Mouse (Mus musculus) forebrain, postnatal 0 days (tissue): ENCODE data around the gene Rad51b. TPM values are rescaled to one million over a fixed set of nuclear protein-coding genes. Genes with fewer than 3 reads are reported as not detected.
A peak's percentile ranks its signal among the peaks of the same experiment; 100 is the strongest.

Experiments
- ATAC-seq: fragments of 200-750 bp; cut with Nextera tagmentation; 2 replicates; pipeline ENCODE4 v1.8.0; 2017; ENCODE audit warnings: mild to moderate bottlenecking, moderate library complexity
- DNase-seq: peaks from one replicate; pipeline ENCODE4 v3.0.0-alpha.2; 2015
- H3K27ac ChIP-seq: fragments of 300-500 bp; sonication (generic); 2 replicates; pipeline ENCODE4 v1.5.1; 2014; ENCODE audit warnings: low read depth, mild to moderate bottlenecking, antibody characterized with exemption, low read length, moderate library complexity, mixed read lengths
- H3K27me3 ChIP-seq: fragments of 300-500 bp; sonication (generic); 2 replicates; pipeline ENCODE4 v1.6.1; 2014; ENCODE audit warnings: mild to moderate bottlenecking, low read length, mixed read lengths; ENCODE audit not compliant: insufficient read depth
- H3K36me3 ChIP-seq: fragments of 300-500 bp; sonication (generic); 2 replicates; pipeline ENCODE4 v1.6.1; 2014; ENCODE audit warnings: mild to moderate bottlenecking, moderate library complexity; ENCODE audit not compliant: insufficient read depth
- H3K4me1 ChIP-seq: fragments of 300-500 bp; sonication (generic); 2 replicates; pipeline ENCODE4 v1.6.1; 2014; ENCODE audit warnings: antibody characterized with exemption; ENCODE audit not compliant: insufficient read depth
- H3K4me2 ChIP-seq: fragments of 300-500 bp; sonication (generic); 2 replicates; pipeline ENCODE4 v1.6.1; 2014; ENCODE audit warnings: low read depth, mild to moderate bottlenecking, moderate library complexity
- H3K4me3 ChIP-seq: fragments of 300-500 bp; sonication (generic); 2 replicates; pipeline ENCODE4 v1.5.1; 2014; ENCODE audit warnings: low read depth, low read length, mixed read lengths
- H3K9ac ChIP-seq: fragments of 300-500 bp; sonication (generic); 2 replicates; pipeline ENCODE4 v1.6.1; 2014; ENCODE audit warnings: mild to moderate bottlenecking
- H3K9me3 ChIP-seq: fragments of 300-500 bp; sonication (generic); 2 replicates; pipeline ENCODE4 v1.6.1; 2016; ENCODE audit warnings: low read length
- CTCF ChIP-seq: sonication (generic); IDR thresholded peaks from 2 replicates; pipeline ENCODE4 v1.5.1; 2016; ENCODE audit warnings: antibody characterized with exemption, control low read depth, low read depth
- WGBS: fragments of 180-500 bp; shearing (Covaris S2); extraction: QIAGEN DNeasy Blood & Tissue Kit; methylation state at CpG from one replicate; pipeline ENCODE4 v1.1.7; 2014; 5-methylcytosine and 5-hydroxymethylcytosine counted together
- polyA plus RNA-seq: library from polyadenylated mRNA; unstranded; fragments of >200 nt; fragmentation: Nextera tagmentation; extraction: Ambion mirVana; gene quantifications from 2 replicates; pipeline ENCODE4 v1.2.1, GENCODE M21; 2015
- total RNA-seq: library from RNA; depleted of rRNA; stranded (reverse); fragments of >200 nt; gene quantifications from 2 replicates; pipeline ENCODE4 v1.2.3, GENCODE M21; 2014

Gene Rad51b
- total and polyA plus RNA-seq, 2 experiments from 2014 or later, result 0.62 to 1.1 TPM

GRCm38 (mm10) chr12:79807938-79808401 is 510.9 kb downstream of the Rad51b start:
- DNase-seq (no peak), ATAC-seq (no peak)
- no peak overlapping the region for H3K4me3 ChIP-seq
- H3K36me3 ChIP-seq, result no peaks in the 10 kb centered on the region
- H3K4me1 ChIP-seq, result peaks cover 5% of the 10 kb centered on the region; the same call in 1 of the 2 replicates
- no peak for TF ChIP-seq CTCF
- no peaks in the 10 kb centered on the region for H3K27me3 ChIP-seq
- 36% methylated on average over 8 of the region's 8 CpGs for WGBS
- no peak overlapping the region for H3K4me2 ChIP-seq
- H3K27ac ChIP-seq, result no peak overlapping the region
- no peaks in the 10 kb centered on the region for H3K9me3 ChIP-seq
- H3K9ac ChIP-seq, result no peak overlapping the region

GRCm38 (mm10) chr12:79808426-79809398 is 511.6 kb downstream of the Rad51b start:
- Histone ChIP-seq H3K9ac (no peak overlapping the region), H3K27me3 (no peaks in the 10 kb centered on the region), H3K4me3 (no peak overlapping the region), H3K4me2 (no peak overlapping the region), H3K36me3 (no peaks in the 10 kb centered on the region), H3K27ac (no peak overlapping the region), H3K4me1 (peaks cover 5% of the 10 kb centered on the region; the same call in 1 of the 2 replicates), H3K9me3 (no peaks in the 10 kb centered on the region)
- no peak for TF ChIP-seq CTCF
- ATAC-seq, result no peak
- 72% methylated on average over 18 of the region's 18 CpGs for WGBS
- DNase-seq, result no peak

GRCm38 (mm10) chr12:79809518-79809917 is 512.4 kb downstream of the Rad51b start:
- Histone ChIP-seq H3K4me1 (peaks cover 9% of the 10 kb centered on the region; the same call in 1 of the 2 replicates), H3K4me2 (no peak overlapping the region), H3K27ac (no peak overlapping the region), H3K36me3 (no peaks in the 10 kb centered on the region), H3K4me3 (no peak overlapping the region), H3K9me3 (no peaks in the 10 kb centered on the region), H3K9ac (no peak overlapping the region), H3K27me3 (no peaks in the 10 kb centered on the region)
- ATAC-seq (no peak), DNase-seq (no peak)
- WGBS, result 83% methylated on average over 5 of the region's 5 CpGs
- no peak for TF ChIP-seq CTCF

GRCm38 (mm10) chr12:79812422-79812821 is 515.3 kb downstream of the Rad51b start:
- no peak for TF ChIP-seq CTCF
- Histone ChIP-seq H3K27me3 (no peaks in the 10 kb centered on the region), H3K9ac (no peak overlapping the region), H3K36me3 (no peaks in the 10 kb centered on the region), H3K4me3 (no peak overlapping the region), H3K4me2 (no peak overlapping the region), H3K27ac (no peak overlapping the region), H3K9me3 (no peaks in the 10 kb centered on the region), H3K4me1 (peaks cover 6% of the 10 kb centered on the region; the same call in 1 of the 2 replicates)
- DNase-seq (no peak), ATAC-seq (no peak)
- WGBS, result 52% methylated on average over 8 of the region's 8 CpGs

- no peak for ATAC-seq
- Histone ChIP-seq H3K9me3 (no peaks in the 10 kb centered on the region), H3K36me3 (no peaks in the 10 kb centered on the region), H3K9ac (no peak overlapping the region), H3K4me2 (no peak overlapping the region), H3K4me3 (no peak overlapping the region), H3K4me1 (0 out of 2 replicates have a peak, but pooled peaks cover 4% of the 10 kb centered on the region), H3K27me3 (no peaks in the 10 kb centered on the region), H3K27ac (no peak overlapping the region)
- no peak for DNase-seq
- WGBS, result 47% methylated on average over 18 of the region's 18 CpGs
- no peak for TF ChIP-seq CTCF
Measured at GRCm38 (mm10) chr12:79812838-79813563, 515.9 kb downstream of the Rad51b start.

GRCm38 (mm10) chr12:79813566-79814305 is 516.7 kb downstream of the Rad51b start:
- Histone ChIP-seq H3K27ac (no peak overlapping the region), H3K4me2 (peak overlapping the region; percentile 10; the same call in 1 of the 2 replicates), H3K9ac (no peak overlapping the region), H3K4me3 (no peak overlapping the region), H3K9me3 (no peaks in the 10 kb centered on the region), H3K27me3 (no peaks in the 10 kb centered on the region), H3K36me3 (no peaks in the 10 kb centered on the region), H3K4me1 (0 out of 2 replicates have a peak, but pooled peaks cover 4% of the 10 kb centered on the region)
- no peak; the same call in 1 of the 2 replicates for ATAC-seq
- WGBS, result 23% methylated on average over 8 of the region's 8 CpGs
- no peak for DNase-seq
- TF ChIP-seq CTCF, result no peak
